Mouse (Mus musculus) layer of hippocampus, postnatal 36 days (tissue): ENCODE results near the gene Gm10190. TPM values are rescaled to one million over a fixed set of nuclear protein-coding genes. Genes with fewer than 3 reads are reported as not detected.
"Not testable (repeated sequence)": the region's sequence is repeated elsewhere in the genome, so short reads cannot be mapped to it uniquely, and the experiment has no call there.

ENCODE experiments used
- DNase-seq, 2 experiments: peaks; one replicate each; pipeline ENCODE4 v3.0.0; 2022
- total RNA-seq, 2 experiments: library from RNA; stranded (reverse); gene quantifications; 2 replicates each; pipeline ENCODE4 v1.2.3; 2021

Gm10190 gene
- 1 to 10 TPM; 2.1 to 4.2 TPM for total RNA-seq

GRCm38 (mm10) chr17:80372989-80373725 lies at the start of gene Gm10190:
Gene Gm10190, minus strand, starts transcription at chr17:80373541.
- DNase-seq = peak; percentile 82 to 84

GRCm38 (mm10) chr17:80420998-80421397 lies 47.7 kb upstream of the Gm10190 start:
- no peak for DNase-seq

- no peak for DNase-seq
Observed at GRCm38 (mm10) chr17:80418572-80419210, 45.4 kb upstream of the Gm10190 start.

- no peak for DNase-seq
Observed at GRCm38 (mm10) chr17:80411182-80411581, 37.8 kb upstream of the Gm10190 start.

- DNase-seq = no peak
Observed at GRCm38 (mm10) chr17:80398243-80398642, 24.9 kb upstream of the Gm10190 start.

GRCm38 (mm10) chr17:80391423-80392403 lies 18.4 kb upstream of the Gm10190 start:
- peak; percentile 14 to 27 for DNase-seq

- DNase-seq = no peak
Observed at GRCm38 (mm10) chr17:80390024-80390423, 16.7 kb upstream of the Gm10190 start.

- DNase-seq = no peak
Observed at GRCm38 (mm10) chr17:80385671-80386070, 12.3 kb upstream of the Gm10190 start.

- DNase-seq = not testable (repeated sequence)
Observed at GRCm38 (mm10) chr17:80378386-80378785, 5.0 kb upstream of the Gm10190 start.

- no peak for DNase-seq
Observed at GRCm38 (mm10) chr17:80373726-80374096, 370 bp upstream of the Gm10190 start.

GRCm38 (mm10) chr17:80368606-80369005 lies 4.7 kb downstream of the Gm10190 start:
- no peak for DNase-seq

- no peak for DNase-seq
Observed at GRCm38 (mm10) chr17:80367276-80367675, 6.1 kb downstream of the Gm10190 start.

GRCm38 (mm10) chr17:80360245-80360644 lies 13.1 kb downstream of the Gm10190 start:
- DNase-seq = no peak

GRCm38 (mm10) chr17:80347234-80347633 lies 26.1 kb downstream of the Gm10190 start:
- DNase-seq = no peak

GRCm38 (mm10) chr17:80346591-80347125 lies 26.7 kb downstream of the Gm10190 start:
- no peak for DNase-seq

GRCm38 (mm10) chr17:80345277-80345676 lies 28.1 kb downstream of the Gm10190 start:
- DNase-seq = no peak

- no peak for DNase-seq
Observed at GRCm38 (mm10) chr17:80332386-80332785, 41.0 kb downstream of the Gm10190 start.

GRCm38 (mm10) chr17:80326431-80326830 lies 46.9 kb downstream of the Gm10190 start:
- DNase-seq = no peak

GRCm38 (mm10) chr17:80325456-80325855 lies 47.9 kb downstream of the Gm10190 start:
- no peak for DNase-seq

- no peak for DNase-seq
Observed at GRCm38 (mm10) chr17:80324521-80324920, 48.8 kb downstream of the Gm10190 start.

- DNase-seq = no peak
Observed at GRCm38 (mm10) chr17:80323658-80324057, 49.7 kb downstream of the Gm10190 start.
